Mouse (Mus musculus): Measurements from ENCODE around the gene Spata31d1b. TPM values are rescaled to one million over a fixed set of nuclear protein-coding genes. Genes with fewer than 3 reads are reported as not detected.
A peak's percentile ranks its signal among the peaks of the same experiment; 100 is the strongest.
"Not testable (repeated sequence)": the region's sequence is repeated elsewhere in the genome, so short reads cannot be mapped to it uniquely, and the experiment has no call there.

Spata31d1b gene
- not detected in 2 replicates for polyA plus RNA-seq (2016; fragmentation: Nextera tagmentation; extraction: Ambion mirVana)

GRCm38 (mm10) chr13:59711984-59712383 is at the start of gene Spata31d1b:
Gene Spata31d1b (plus strand): TSS chr13:59712284.
- 67% methylated on average over 3 of the region's 3 CpGs for WGBS

GRCm38 (mm10) chr13:59663939-59664712 is 48.0 kb upstream of the Spata31d1b start:
- Histone ChIP-seq H3K27me3 (replicated peaks; ENCODE audit: low read depth, poor library complexity, severe bottlenecking) (no peaks in the 10 kb centered on the region), H3K9me3 (no peaks in the 10 kb centered on the region), H3K4me3 (no peak overlapping the region), H3K4me1 (peaks cover 5% of the 10 kb centered on the region; the same call in 1 of the 2 replicates), H3K36me3 (replicated peaks) (peaks cover 92% of the 10 kb centered on the region), H3K27ac (replicated peaks) (no peak overlapping the region)
- no peak for DNase-seq (ENCODE audit: low spot score)
- 95% methylated on average over 19 of the region's 19 CpGs for WGBS

More at GRCm38 (mm10) chr13:59711984-59712383, at the start of gene Spata31d1b:
- not testable (repeated sequence) for H3K27me3 ChIP-seq (replicated peaks; ENCODE audit: low read depth, poor library complexity, severe bottlenecking); H3K27ac ChIP-seq (replicated peaks); H3K36me3 ChIP-seq (replicated peaks); H3K4me1 ChIP-seq; DNase-seq (ENCODE audit: low spot score); H3K4me3 ChIP-seq; H3K9me3 ChIP-seq

DNA sequence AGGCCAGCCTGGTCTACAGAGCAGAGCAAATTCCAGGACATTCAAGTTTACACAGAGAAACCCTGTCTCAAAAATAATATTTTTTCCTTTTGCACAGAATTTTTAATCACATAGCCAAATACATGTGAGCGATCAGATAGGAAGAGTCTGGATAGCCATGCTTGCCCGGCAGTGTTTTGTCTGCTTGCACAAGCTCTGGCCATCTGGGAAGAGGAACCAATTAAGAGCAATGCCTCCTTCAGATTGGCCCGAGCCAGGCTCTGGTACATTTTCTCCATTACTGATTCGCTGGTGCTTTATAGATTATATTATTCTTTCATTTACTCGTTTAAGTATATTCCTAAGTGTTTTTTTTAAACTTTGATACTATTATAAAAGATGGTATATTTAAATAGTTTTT is 44.3 kb upstream of the Spata31d1b start:
- H3K4me1 ChIP-seq, result peaks cover 11% of the 10 kb centered on the region
- no peak overlapping the region for H3K4me3 ChIP-seq
- WGBS, result 91% methylated on average over 5 of the region's 5 CpGs
- H3K27ac ChIP-seq (replicated peaks), result no peak overlapping the region
- no peaks in the 10 kb centered on the region for H3K27me3 ChIP-seq (replicated peaks; ENCODE audit: low read depth, poor library complexity, severe bottlenecking)
- peaks cover 69% of the 10 kb centered on the region for H3K36me3 ChIP-seq (replicated peaks)
- H3K9me3 ChIP-seq, result no peaks in the 10 kb centered on the region
- DNase-seq (ENCODE audit: low spot score), result no peak

DNA sequence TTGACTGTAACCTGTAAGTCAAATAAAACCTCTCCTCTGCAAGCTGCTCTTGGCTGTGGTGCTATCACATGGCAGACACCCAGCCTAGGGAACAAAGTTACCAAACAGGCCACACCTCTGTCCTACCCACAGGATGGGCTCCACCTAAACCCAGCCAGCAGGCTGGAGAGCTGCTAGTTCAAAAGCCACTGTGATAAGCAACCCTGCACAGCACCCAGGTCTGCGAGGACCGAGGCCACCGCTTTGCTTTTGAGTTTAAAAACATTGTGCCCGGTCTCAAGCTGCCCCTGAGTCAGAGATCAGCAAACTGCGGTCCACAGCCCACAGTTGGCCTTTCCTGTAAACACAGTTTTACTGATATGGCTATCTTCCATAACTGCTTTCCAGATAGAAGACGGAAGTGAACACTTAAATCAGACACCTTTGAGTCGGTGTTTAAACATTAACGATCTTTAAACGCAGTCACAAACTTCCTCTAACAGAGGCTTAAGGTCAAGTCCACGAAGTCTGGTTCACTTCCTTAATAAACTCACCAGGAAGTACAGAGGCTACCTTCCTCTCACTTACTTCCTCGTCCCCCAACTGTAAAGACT is 43.5 kb upstream of the Spata31d1b start:
- WGBS, result 80% methylated on average over 11 of the region's 11 CpGs
- Histone ChIP-seq H3K9me3 (no peaks in the 10 kb centered on the region), H3K27me3 (replicated peaks; ENCODE audit: low read depth, poor library complexity, severe bottlenecking) (no peaks in the 10 kb centered on the region), H3K36me3 (replicated peaks) (peaks cover 61% of the 10 kb centered on the region), H3K27ac (replicated peaks) (0 out of 2 replicates have a peak overlapping the region, but pooled peaks have one; percentile 35), H3K4me1 (peaks cover 17% of the 10 kb centered on the region), H3K4me3 (no peak overlapping the region)
- DNase-seq (ENCODE audit: low spot score), result no peak

DNA sequence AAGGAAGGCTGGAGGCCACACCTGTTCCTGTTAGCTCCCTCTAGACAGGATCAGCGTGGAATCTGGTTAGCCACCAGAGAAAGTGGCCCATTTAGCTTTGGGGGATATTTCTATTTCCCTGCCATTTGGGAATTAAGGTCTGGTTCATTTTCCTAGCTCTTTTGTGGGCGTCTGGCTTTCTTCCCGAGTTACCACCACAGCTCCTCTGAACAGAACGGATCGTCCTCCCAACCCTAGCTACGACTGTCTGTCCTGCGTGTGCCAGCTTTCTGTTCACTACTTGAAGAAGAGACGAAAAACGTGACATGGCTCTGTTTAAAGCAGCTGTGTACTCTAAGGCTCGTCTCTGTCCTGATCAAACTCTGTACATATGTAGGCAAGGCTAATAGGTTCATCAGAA is 42.1 kb upstream of the Spata31d1b start:
- Histone ChIP-seq H3K36me3 (replicated peaks) (peaks cover 47% of the 10 kb centered on the region), H3K4me3 (no peak overlapping the region), H3K4me1 (peaks cover 26% of the 10 kb centered on the region), H3K27me3 (replicated peaks; ENCODE audit: low read depth, poor library complexity, severe bottlenecking) (no peaks in the 10 kb centered on the region), H3K27ac (replicated peaks) (no peak overlapping the region), H3K9me3 (no peaks in the 10 kb centered on the region)
- DNase-seq (ENCODE audit: low spot score), result no peak
- WGBS, result 91% methylated on average over 10 of the region's 10 CpGs

- Histone ChIP-seq H3K4me1 (peaks cover 35% of the 10 kb centered on the region), H3K4me3 (no peak overlapping the region), H3K36me3 (replicated peaks) (peaks cover 31% of the 10 kb centered on the region), H3K27me3 (replicated peaks; ENCODE audit: low read depth, poor library complexity, severe bottlenecking) (no peaks in the 10 kb centered on the region), H3K9me3 (no peaks in the 10 kb centered on the region), H3K27ac (replicated peaks) (no peak overlapping the region)
- DNase-seq (ENCODE audit: low spot score), result no peak
- WGBS, result 76% methylated on average over 2 of the region's 2 CpGs
Observed at GRCm38 (mm10) chr13:59671521-59671920, 40.6 kb upstream of the Spata31d1b start.

DNA sequence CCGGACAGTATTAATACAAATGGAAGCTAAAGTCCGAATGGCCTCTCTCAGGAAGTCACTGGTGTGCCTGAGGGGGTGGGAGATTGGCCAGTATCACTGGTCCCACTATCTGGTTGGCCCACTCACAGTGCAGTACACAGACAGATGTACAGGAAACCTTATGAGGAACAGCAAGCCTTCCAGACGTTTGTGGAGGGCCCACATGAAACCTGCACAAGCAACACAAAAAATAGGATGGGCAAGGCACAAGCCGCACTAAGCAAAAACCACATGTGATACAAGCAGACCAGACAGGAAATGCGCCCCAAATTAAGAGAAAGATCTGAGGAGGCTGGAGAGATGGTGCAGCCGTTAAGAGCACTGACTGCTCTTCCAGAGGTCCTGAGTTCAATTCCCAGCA is 39.8 kb upstream of the Spata31d1b start:
- 69% methylated on average over 6 of the region's 6 CpGs for WGBS
- Histone ChIP-seq H3K9me3 (no peaks in the 10 kb centered on the region), H3K4me3 (no peak overlapping the region), H3K27me3 (replicated peaks; ENCODE audit: low read depth, poor library complexity, severe bottlenecking) (no peaks in the 10 kb centered on the region), H3K4me1 (peaks cover 35% of the 10 kb centered on the region), H3K27ac (replicated peaks) (0 out of 2 replicates have a peak overlapping the region, but pooled peaks have one; percentile 21), H3K36me3 (replicated peaks) (peaks cover 24% of the 10 kb centered on the region)
- DNase-seq (ENCODE audit: low spot score), result no peak

- 30% methylated on average over 7 of the region's 7 CpGs for WGBS
- Histone ChIP-seq H3K36me3 (replicated peaks) (peaks cover 17% of the 10 kb centered on the region), H3K27ac (replicated peaks) (peak overlapping the region; percentile 97), H3K27me3 (replicated peaks; ENCODE audit: low read depth, poor library complexity, severe bottlenecking) (no peaks in the 10 kb centered on the region), H3K4me3 (peak overlapping the region; percentile 91), H3K9me3 (no peaks in the 10 kb centered on the region), H3K4me1 (peaks cover 31% of the 10 kb centered on the region)
- DNase-seq (ENCODE audit: low spot score), result peak; percentile 38
Observed at GRCm38 (mm10) chr13:59673597-59673996, 38.5 kb upstream of the Spata31d1b start.

DNA sequence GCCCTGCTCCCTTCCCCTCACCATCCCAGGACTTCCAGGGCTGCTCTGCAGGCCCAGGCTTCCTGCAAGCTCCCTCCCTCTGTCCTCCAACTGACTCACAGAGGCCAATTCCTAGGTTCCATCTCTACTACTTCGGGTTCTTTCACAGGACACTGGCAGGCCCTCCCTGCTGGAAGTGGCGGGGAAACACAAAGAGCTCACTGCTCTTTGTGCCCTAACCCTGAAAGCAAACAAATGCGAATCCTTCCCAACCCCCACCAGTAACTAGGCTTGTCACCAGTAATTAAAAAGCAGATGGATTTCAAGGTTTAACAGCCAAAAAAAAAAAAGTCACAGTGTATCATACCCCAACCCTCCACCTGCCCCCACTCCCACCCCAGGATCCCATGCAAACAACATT is 37.9 kb upstream of the Spata31d1b start:
- Histone ChIP-seq H3K36me3 (replicated peaks) (peaks cover 13% of the 10 kb centered on the region), H3K9me3 (no peaks in the 10 kb centered on the region), H3K27ac (replicated peaks) (peak overlapping the region; percentile 97), H3K4me3 (peak overlapping the region; percentile 91), H3K27me3 (replicated peaks; ENCODE audit: low read depth, poor library complexity, severe bottlenecking) (no peaks in the 10 kb centered on the region), H3K4me1 (peaks cover 35% of the 10 kb centered on the region)
- peak; percentile 63 for DNase-seq (ENCODE audit: low spot score)
- WGBS, result 2% methylated on average over 3 of the region's 3 CpGs

- H3K27me3 ChIP-seq (replicated peaks; ENCODE audit: low read depth, poor library complexity, severe bottlenecking), result no peaks in the 10 kb centered on the region
- H3K4me3 ChIP-seq, result peak overlapping the region; percentile 91
- no peaks in the 10 kb centered on the region for H3K9me3 ChIP-seq
- peak; percentile 63 for DNase-seq (ENCODE audit: low spot score)
- WGBS, result under 1% methylated on average over 13 of the region's 13 CpGs
- peaks cover 7% of the 10 kb centered on the region for H3K36me3 ChIP-seq (replicated peaks)
- H3K4me1 ChIP-seq, result peaks cover 37% of the 10 kb centered on the region
- H3K27ac ChIP-seq (replicated peaks), result peak overlapping the region; percentile 97
Observed at GRCm38 (mm10) chr13:59674761-59675150, 37.3 kb upstream of the Spata31d1b start.

DNA sequence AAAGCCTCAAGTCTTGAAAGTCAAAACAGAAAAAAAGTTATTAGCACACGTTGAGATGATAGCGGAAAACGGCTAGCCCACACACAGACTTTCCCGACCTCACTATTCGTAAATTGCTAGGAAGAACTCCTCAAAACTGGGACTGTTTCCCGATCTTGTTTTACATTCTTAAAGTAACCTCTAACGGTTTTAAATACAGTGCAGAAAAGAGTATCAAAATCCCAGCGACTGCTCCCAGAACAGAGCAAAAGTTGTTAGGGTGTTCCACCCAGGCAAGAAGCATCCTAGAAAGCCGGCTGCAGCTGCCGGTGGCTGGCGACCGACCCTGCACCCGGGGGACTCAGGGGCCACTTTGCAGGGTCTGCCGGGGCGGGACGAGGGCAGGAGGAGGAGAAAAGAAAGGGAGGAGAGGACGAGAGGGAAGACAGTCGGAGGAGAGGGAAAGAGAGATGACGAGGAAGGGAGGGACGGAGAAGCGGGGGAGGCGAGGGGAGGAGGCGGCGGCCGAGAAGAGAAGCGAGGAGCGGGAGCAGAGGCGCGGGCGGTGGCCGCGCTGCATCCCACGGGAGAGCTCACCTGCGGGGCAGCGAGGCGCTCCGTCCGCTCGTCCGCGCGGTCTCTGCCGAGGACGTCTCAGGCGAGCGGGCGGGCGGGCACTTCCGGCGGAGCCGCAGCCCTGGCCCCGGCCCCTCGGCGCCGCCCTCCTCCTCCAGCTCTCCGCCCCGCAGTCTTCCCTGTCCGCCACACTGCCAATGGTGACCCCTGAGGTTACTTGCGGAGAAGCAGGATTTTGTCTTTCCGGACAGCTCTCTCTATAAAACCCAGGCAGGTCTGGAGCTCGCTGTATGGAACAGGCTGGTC is 36.7 kb upstream of the Spata31d1b start, which contains the start of gene Golm1:
Golm1 (minus strand) TSS at position 661 of the 861 bp plus-strand sequence.
- WGBS, result under 1% methylated on average over 61 of the region's 61 CpGs

More for the DNA sequence above, 36.7 kb upstream of the Spata31d1b start, which contains the start of gene Golm1:
- H3K27me3 ChIP-seq (replicated peaks; ENCODE audit: low read depth, poor library complexity, severe bottlenecking), result no peaks in the 10 kb centered on the region
- peak within 1 kb of the TSS; percentile 91 for H3K4me3 ChIP-seq
- DNase-seq (ENCODE audit: low spot score), result peak; percentile 88
- H3K36me3 ChIP-seq (replicated peaks), result peaks cover 2% of the 10 kb centered on the region; the same call in 1 of the 2 replicates
- peak within 1 kb of the TSS; percentile 97 for H3K27ac ChIP-seq (replicated peaks)
- H3K4me1 ChIP-seq, result peaks cover 37% of the 10 kb centered on the region
- no peaks in the 10 kb centered on the region for H3K9me3 ChIP-seq

Data from embryonic facial prominence, embryonic 10.5 days (tissue).